Mouse (Mus musculus) hindbrain, postnatal 0 days (tissue): ENCODE measurements around the gene Plcg2. TPM values are rescaled to one million over a fixed set of nuclear protein-coding genes. Genes with fewer than 3 reads are reported as not detected.

Experiments used
- ATAC-seq: fragments of 200-750 bp; cut with Nextera tagmentation; 2 replicates; pipeline ENCODE4 v1.8.0; 2017; ENCODE audit warnings: mild to moderate bottlenecking, moderate TSS enrichment, moderate library complexity
- DNase-seq: peaks from one replicate; pipeline ENCODE4 v3.0.0-alpha.2; 2015; ENCODE audit warnings: low spot score
- H3K27ac ChIP-seq: fragments of 300-500 bp; sonication (generic); 2 replicates; pipeline ENCODE4 v1.5.1; 2014; ENCODE audit warnings: mild to moderate bottlenecking
- H3K27me3 ChIP-seq: fragments of 300-500 bp; sonication (generic); 2 replicates; pipeline ENCODE4 v1.6.1; 2014; ENCODE audit warnings: low read length, mixed read lengths; ENCODE audit not compliant: insufficient read depth
- H3K36me3 ChIP-seq: fragments of 300-500 bp; sonication (generic); 2 replicates; pipeline ENCODE4 v1.6.1; 2014; ENCODE audit warnings: low read length, mixed read lengths; ENCODE audit not compliant: insufficient read depth
- H3K4me1 ChIP-seq: fragments of 300-500 bp; sonication (generic); 2 replicates; pipeline ENCODE4 v1.6.1; 2014; ENCODE audit warnings: antibody characterized with exemption, low read length, mixed read lengths; ENCODE audit not compliant: insufficient read depth
- H3K4me2 ChIP-seq: fragments of 300-500 bp; sonication (generic); 2 replicates; pipeline ENCODE4 v1.6.1; 2014; ENCODE audit warnings: low read depth, mild to moderate bottlenecking, low read length, moderate library complexity, mixed read lengths
- H3K4me3 ChIP-seq: fragments of 300-500 bp; sonication (generic); 2 replicates; pipeline ENCODE4 v1.5.1; 2014; ENCODE audit warnings: low read length
- H3K9ac ChIP-seq: fragments of 300-500 bp; sonication (generic); replicated peaks from 2 replicates; pipeline ENCODE4 v1.6.1; 2014; ENCODE audit warnings: mild to moderate bottlenecking, low read length, moderate library complexity, mixed read lengths
- H3K9me3 ChIP-seq: fragments of 300-500 bp; sonication (generic); 2 replicates; pipeline ENCODE4 v1.6.1; 2016; ENCODE audit warnings: low read length, mixed read lengths
- CTCF ChIP-seq: IDR thresholded peaks from 2 replicates; pipeline ENCODE4 v1.5.1; 2016; ENCODE audit warnings: antibody characterized with exemption, control low read depth, low read depth
- whole genome bisulfite sequencing: fragments of 180-500 bp; shearing (Covaris S2); extraction: QIAGEN DNeasy Blood & Tissue Kit; methylation state at CpG from one replicate; pipeline ENCODE4 v1.1.7; 2014; 5-methylcytosine and 5-hydroxymethylcytosine counted together
- polyA plus RNA-seq: library from polyadenylated mRNA; unstranded; fragments of >200 nt; fragmentation: Nextera tagmentation; extraction: Ambion mirVana; gene quantifications from 2 replicates; pipeline ENCODE4 v1.2.1, GENCODE M21; 2015
- total RNA-seq: library from RNA; depleted of rRNA; stranded (reverse); fragments of >200 nt; gene quantifications from 2 replicates; pipeline ENCODE4 v1.2.3, GENCODE M21; 2014

Gene Plcg2
- total and polyA plus RNA-seq, 2 experiments from 2014 or later: 1.5 to 2.5 TPM

GRCm38 (mm10) chr8:117462701-117463284 is 35.3 kb upstream of the Plcg2 start:
- ATAC-seq (peak; percentile 24; the same call in 1 of the 2 replicates), DNase-seq (no peak)
- Histone ChIP-seq H3K4me1 (no peaks in the 10 kb centered on the region), H3K9me3 (no peaks in the 10 kb centered on the region), H3K4me3 (no peak overlapping the region), H3K27ac (no peak overlapping the region), H3K4me2 (no peak overlapping the region), H3K9ac (no peak overlapping the region), H3K27me3 (no peaks in the 10 kb centered on the region), H3K36me3 (0 out of 2 replicates have a peak, but pooled peaks cover under 1% of the 10 kb centered on the region)
- no peak for TF ChIP-seq CTCF
- WGBS: 37% methylated on average over 11 of the region's 11 CpGs

- Histone ChIP-seq H3K4me1 (no peaks in the 10 kb centered on the region), H3K9ac (no peak overlapping the region), H3K27ac (no peak overlapping the region), H3K9me3 (no peaks in the 10 kb centered on the region), H3K27me3 (no peaks in the 10 kb centered on the region), H3K4me3 (no peak overlapping the region), H3K36me3 (no peaks in the 10 kb centered on the region), H3K4me2 (no peak overlapping the region)
- WGBS: 98% methylated on average over 6 of the region's 6 CpGs
- no peak for ATAC-seq
- DNase-seq: no peak
- TF ChIP-seq CTCF: peak; percentile 57
Measured at GRCm38 (mm10) chr8:117464525-117464924, 33.6 kb upstream of the Plcg2 start.

GRCm38 (mm10) chr8:117465250-117465649 is 32.8 kb upstream of the Plcg2 start:
- H3K27ac ChIP-seq: no peak overlapping the region
- TF ChIP-seq CTCF: peak; percentile 92
- no peak overlapping the region for H3K4me2 ChIP-seq
- no peak overlapping the region for H3K4me3 ChIP-seq
- peak; percentile 69 for ATAC-seq
- H3K9me3 ChIP-seq: no peaks in the 10 kb centered on the region
- no peaks in the 10 kb centered on the region for H3K27me3 ChIP-seq
- WGBS: 29% methylated on average over 5 of the region's 5 CpGs
- H3K9ac ChIP-seq: no peak overlapping the region
- peak; percentile 95 for DNase-seq
- H3K36me3 ChIP-seq: no peaks in the 10 kb centered on the region
- peaks cover 7% of the 10 kb centered on the region for H3K4me1 ChIP-seq

- Histone ChIP-seq H3K9me3 (no peaks in the 10 kb centered on the region), H3K4me3 (no peak overlapping the region), H3K4me2 (no peak overlapping the region), H3K36me3 (no peaks in the 10 kb centered on the region), H3K27ac (no peak overlapping the region), H3K27me3 (no peaks in the 10 kb centered on the region), H3K9ac (no peak overlapping the region), H3K4me1 (peaks cover 7% of the 10 kb centered on the region)
- 86% methylated on average over 10 of the region's 10 CpGs for WGBS
- no peak for TF ChIP-seq CTCF
- DNase-seq: no peak
- ATAC-seq: no peak
Measured at GRCm38 (mm10) chr8:117467466-117467865, 30.6 kb upstream of the Plcg2 start.

- ATAC-seq: peak; percentile 76
- Histone ChIP-seq H3K27ac (peak overlapping the region; percentile 82), H3K9me3 (no peaks in the 10 kb centered on the region), H3K27me3 (no peaks in the 10 kb centered on the region), H3K9ac (peak overlapping the region; percentile 33), H3K4me3 (0 out of 2 replicates have a peak overlapping the region, but pooled peaks have one; percentile 13), H3K4me1 (peaks cover 7% of the 10 kb centered on the region), H3K36me3 (no peaks in the 10 kb centered on the region), H3K4me2 (peak overlapping the region; percentile 47)
- WGBS: 28% methylated on average over 16 of the region's 16 CpGs
- peak; percentile 77 for DNase-seq
- TF ChIP-seq CTCF: no peak
Measured at GRCm38 (mm10) chr8:117469431-117470341, 28.4 kb upstream of the Plcg2 start.

- Histone ChIP-seq H3K36me3 (no peaks in the 10 kb centered on the region), H3K9me3 (no peaks in the 10 kb centered on the region), H3K9ac (peak overlapping the region; percentile 33), H3K4me2 (peak overlapping the region; percentile 47), H3K27ac (peak overlapping the region; percentile 82), H3K4me3 (0 out of 2 replicates have a peak overlapping the region, but pooled peaks have one; percentile 13), H3K4me1 (peaks cover 7% of the 10 kb centered on the region), H3K27me3 (no peaks in the 10 kb centered on the region)
- TF ChIP-seq CTCF: peak; percentile 49
- DNase-seq (peak; percentile 96), ATAC-seq (peak; percentile 95)
- WGBS: under 1% methylated on average over 14 of the region's 14 CpGs
Measured at GRCm38 (mm10) chr8:117470342-117470781, 27.7 kb upstream of the Plcg2 start.
